Mouse (Mus musculus) midbrain, embryonic 14.5 days (tissue): ENCODE results near the gene Sqstm1. TPM values are rescaled to one million over a fixed set of nuclear protein-coding genes. Genes with fewer than 3 reads are reported as not detected.
A peak's percentile ranks its signal among the peaks of the same experiment; 100 is the strongest.

Source experiments
- ATAC-seq: fragments of 200-750 bp; cut with Nextera tagmentation; 2 replicates; pipeline ENCODE4 v1.8.0; 2017; ENCODE audit warnings: moderate number of reproducible peaks, moderate library complexity; ENCODE audit not compliant: low FRiP score, low TSS enrichment
- DNase-seq: peaks from one replicate; pipeline ENCODE4 v3.0.0-alpha.2; 2015
- H3K27ac ChIP-seq: fragments of 300-500 bp; sonication (generic); replicated peaks from 2 replicates; pipeline ENCODE4 v1.5.1; 2014; ENCODE audit warnings: mild to moderate bottlenecking, low read depth, low read length, moderate library complexity
- H3K27me3 ChIP-seq: fragments of 300-500 bp; sonication (generic); 2 replicates; pipeline ENCODE4 v1.6.1; 2014; ENCODE audit warnings: low read length, control low read depth, mixed read lengths; ENCODE audit not compliant: control insufficient read depth, insufficient read depth
- H3K36me3 ChIP-seq: fragments of 300-500 bp; sonication (generic); 2 replicates; pipeline ENCODE4 v1.6.1; 2014; ENCODE audit warnings: low read length, control low read depth; ENCODE audit not compliant: control insufficient read depth, insufficient read depth
- H3K4me1 ChIP-seq: fragments of 300-500 bp; sonication (generic); 2 replicates; pipeline ENCODE4 v1.6.1; 2014; ENCODE audit warnings: mild to moderate bottlenecking, antibody characterized with exemption, low read length, control low read depth; ENCODE audit not compliant: control insufficient read depth, insufficient read depth
- H3K4me2 ChIP-seq: fragments of 300-500 bp; sonication (generic); 2 replicates; pipeline ENCODE4 v1.6.1; 2014; ENCODE audit warnings: mild to moderate bottlenecking, low read length, moderate library complexity
- H3K4me3 ChIP-seq: fragments of 300-500 bp; sonication (generic); replicated peaks from 2 replicates; pipeline ENCODE4 v1.5.1; 2014; ENCODE audit warnings: low read depth, low read length
- H3K9ac ChIP-seq: fragments of 300-500 bp; sonication (generic); replicated peaks from 2 replicates; pipeline ENCODE4 v1.6.1; 2014; ENCODE audit warnings: mild to moderate bottlenecking, low read length, moderate library complexity
- H3K9me3 ChIP-seq: fragments of 300-500 bp; sonication (generic); 2 replicates; pipeline ENCODE4 v1.6.1; 2016; ENCODE audit warnings: low read length, control low read depth, mixed read lengths; ENCODE audit not compliant: control insufficient read depth
- WGBS: fragments of 180-500 bp; shearing (Covaris S2); extraction: QIAGEN DNeasy Blood & Tissue Kit; methylation state at CpG from one replicate; pipeline ENCODE4 v1.1.7; 2014; 5-methylcytosine and 5-hydroxymethylcytosine counted together
- polyA plus RNA-seq: library from polyadenylated mRNA; unstranded; fragments of >200 nt; fragmentation: Nextera tagmentation; extraction: Ambion mirVana; gene quantifications from 2 replicates; pipeline ENCODE4 v1.2.1, GENCODE M21; 2014

The Sqstm1 gene
- polyA plus RNA-seq, 1 experiment from 2014 or later, result 312 TPM

DNA sequence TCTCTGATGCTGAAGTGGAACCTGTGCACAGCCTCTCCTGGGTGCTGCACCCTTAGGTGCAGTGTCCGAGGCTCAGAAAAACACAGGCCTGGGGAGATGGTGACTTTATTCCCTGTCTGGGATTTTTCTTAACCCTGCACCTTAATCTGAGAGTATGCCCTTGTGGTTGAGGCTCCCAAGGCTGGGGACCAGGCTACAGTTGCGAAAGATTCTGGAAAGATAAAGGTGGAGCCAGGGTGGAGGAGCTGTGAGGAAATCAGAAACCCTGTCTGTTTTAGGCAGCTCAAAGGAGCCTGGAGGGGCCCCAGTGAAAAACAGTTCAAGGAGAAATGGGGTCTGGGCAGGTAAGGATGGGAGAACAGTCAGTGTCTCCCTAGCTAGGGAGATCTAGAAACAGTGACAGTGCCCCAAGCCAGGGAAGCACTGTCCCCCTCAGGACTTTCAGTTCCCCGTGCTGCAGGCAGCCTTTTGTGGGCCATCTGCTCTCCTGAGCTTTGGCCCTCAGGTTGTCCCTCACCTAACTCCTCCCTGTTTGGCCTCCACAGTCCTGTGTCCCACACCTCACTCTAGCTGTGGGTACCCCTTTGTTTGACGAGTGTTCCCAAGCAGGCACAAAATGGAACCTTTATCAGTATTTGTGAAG is 6.2 kb upstream of the Sqstm1 start:
- Histone ChIP-seq H3K4me1 (0 out of 2 replicates have a peak, but pooled peaks cover 6% of the 10 kb centered on the region), H3K9ac (no peak overlapping the region), H3K27me3 (no peaks in the 10 kb centered on the region), H3K36me3 (no peaks in the 10 kb centered on the region), H3K4me3 (no peak overlapping the region), H3K4me2 (no peak overlapping the region), H3K27ac (no peak overlapping the region), H3K9me3 (no peaks in the 10 kb centered on the region)
- WGBS, result 82% methylated on average over 4 of the region's 4 CpGs
- ATAC-seq (no peak), DNase-seq (no peak)

DNA sequence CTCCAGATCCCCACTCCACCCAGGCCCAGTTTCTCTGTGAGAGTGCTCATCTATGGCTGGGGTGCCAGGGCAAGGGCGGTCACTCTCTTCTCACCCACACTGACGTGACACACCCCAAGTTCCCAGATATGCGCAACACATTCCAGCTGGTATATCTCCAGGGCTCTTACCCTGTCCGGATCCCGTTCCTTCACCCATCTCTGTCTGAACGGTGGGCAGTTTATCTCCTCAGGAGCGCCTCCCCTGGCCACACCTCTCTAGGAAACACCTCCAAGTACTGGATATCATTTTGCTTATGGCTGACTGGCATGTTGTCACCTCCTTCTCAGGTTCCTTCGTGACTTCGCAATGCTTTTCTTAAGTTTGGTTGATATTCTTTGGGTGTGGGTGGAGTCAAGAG is 5.0 kb upstream of the Sqstm1 start:
- ATAC-seq (no peak), DNase-seq (no peak)
- no peaks in the 10 kb centered on the region for H3K36me3 ChIP-seq
- H3K4me2 ChIP-seq, result no peak overlapping the region
- H3K9ac ChIP-seq, result no peak overlapping the region
- H3K4me1 ChIP-seq, result peaks cover 11% of the 10 kb centered on the region; the same call in 1 of the 2 replicates
- H3K9me3 ChIP-seq, result no peaks in the 10 kb centered on the region
- H3K4me3 ChIP-seq, result no peak overlapping the region
- H3K27me3 ChIP-seq, result no peaks in the 10 kb centered on the region
- WGBS, result 26% methylated on average over 9 of the region's 9 CpGs
- H3K27ac ChIP-seq, result no peak overlapping the region

DNA sequence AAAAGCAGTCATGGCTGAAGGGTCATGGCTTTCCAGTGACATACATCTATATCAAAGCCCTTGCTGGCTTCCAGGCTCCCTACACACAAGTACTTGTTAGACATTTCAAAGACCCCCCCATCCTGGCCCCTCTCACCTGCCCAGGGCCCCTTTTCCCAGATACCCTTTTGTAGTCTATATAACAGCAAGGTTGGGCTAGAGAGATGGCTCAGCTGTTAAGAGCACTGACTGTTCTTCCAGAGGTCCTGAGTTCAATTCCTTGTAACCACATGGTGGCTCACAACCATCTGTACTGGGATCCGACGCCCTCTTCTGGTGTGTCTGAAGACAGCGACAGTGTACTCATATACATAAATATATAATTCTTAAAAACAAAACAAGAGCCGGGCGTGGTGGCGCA is 4.0 kb upstream of the Sqstm1 start:
- H3K9me3 ChIP-seq, result no peaks in the 10 kb centered on the region
- no peaks in the 10 kb centered on the region for H3K36me3 ChIP-seq
- H3K27me3 ChIP-seq, result no peaks in the 10 kb centered on the region
- ATAC-seq (no peak), DNase-seq (no peak)
- H3K4me1 ChIP-seq, result peaks cover 11% of the 10 kb centered on the region; the same call in 1 of the 2 replicates
- no peak overlapping the region for H3K4me2 ChIP-seq
- no peak overlapping the region for H3K9ac ChIP-seq
- H3K4me3 ChIP-seq, result no peak overlapping the region
- H3K27ac ChIP-seq, result no peak overlapping the region
- WGBS, result 90% methylated on average over 6 of the region's 6 CpGs

DNA sequence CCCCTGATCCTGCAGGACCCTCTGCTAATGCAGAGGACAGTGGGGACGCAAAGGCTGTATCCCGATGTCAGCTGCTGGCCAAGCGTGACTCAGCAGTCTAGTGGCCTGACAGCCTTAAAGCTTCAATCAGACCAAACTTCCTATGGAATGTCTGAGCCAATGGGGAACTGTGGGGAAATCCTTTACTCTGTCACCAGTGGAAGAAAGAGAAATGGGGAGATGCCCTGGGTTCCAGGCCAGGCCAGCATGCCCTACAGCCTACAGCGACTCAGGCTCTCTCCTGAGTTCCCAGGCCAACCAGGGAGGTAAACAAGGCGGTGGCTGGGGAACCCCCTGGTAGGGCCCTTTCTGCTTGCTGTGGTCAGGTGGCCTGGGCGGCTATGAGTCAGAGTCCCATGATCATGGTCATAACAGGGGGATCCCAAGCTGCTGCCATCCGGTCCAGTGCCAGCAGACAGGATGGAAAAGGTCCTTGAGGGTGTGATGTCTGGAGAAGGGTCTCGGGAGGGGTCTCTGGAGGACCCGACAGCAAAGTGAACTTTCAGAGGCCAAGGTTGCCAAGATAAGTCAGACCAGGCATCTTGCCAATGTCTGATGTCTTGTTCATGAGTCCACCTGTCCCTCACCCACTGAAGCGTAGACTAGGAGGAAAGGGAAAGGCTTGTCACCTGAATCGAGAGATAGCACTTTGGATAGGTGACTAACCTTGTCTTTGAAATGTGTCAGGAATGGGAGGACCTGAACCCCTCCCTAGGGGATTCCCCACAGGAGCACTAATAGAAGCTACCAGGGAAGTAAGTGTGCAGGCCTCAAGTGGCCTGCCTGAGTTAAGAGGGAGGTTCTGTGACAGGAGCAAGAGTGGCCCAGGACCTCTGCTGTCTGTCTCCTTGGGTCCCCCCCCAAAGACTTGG is 2.5 kb upstream of the Sqstm1 start:
- no peak overlapping the region for H3K27ac ChIP-seq
- 65% methylated on average over 11 of the region's 11 CpGs for WGBS
- DNase-seq, result no peak
- H3K4me3 ChIP-seq, result no peak overlapping the region
- H3K9me3 ChIP-seq, result no peaks in the 10 kb centered on the region
- no peaks in the 10 kb centered on the region for H3K36me3 ChIP-seq
- H3K4me2 ChIP-seq, result no peak overlapping the region
- no peaks in the 10 kb centered on the region for H3K27me3 ChIP-seq
- no peak overlapping the region for H3K9ac ChIP-seq
- peaks cover 22% of the 10 kb centered on the region for H3K4me1 ChIP-seq
- ATAC-seq, result no peak

DNA sequence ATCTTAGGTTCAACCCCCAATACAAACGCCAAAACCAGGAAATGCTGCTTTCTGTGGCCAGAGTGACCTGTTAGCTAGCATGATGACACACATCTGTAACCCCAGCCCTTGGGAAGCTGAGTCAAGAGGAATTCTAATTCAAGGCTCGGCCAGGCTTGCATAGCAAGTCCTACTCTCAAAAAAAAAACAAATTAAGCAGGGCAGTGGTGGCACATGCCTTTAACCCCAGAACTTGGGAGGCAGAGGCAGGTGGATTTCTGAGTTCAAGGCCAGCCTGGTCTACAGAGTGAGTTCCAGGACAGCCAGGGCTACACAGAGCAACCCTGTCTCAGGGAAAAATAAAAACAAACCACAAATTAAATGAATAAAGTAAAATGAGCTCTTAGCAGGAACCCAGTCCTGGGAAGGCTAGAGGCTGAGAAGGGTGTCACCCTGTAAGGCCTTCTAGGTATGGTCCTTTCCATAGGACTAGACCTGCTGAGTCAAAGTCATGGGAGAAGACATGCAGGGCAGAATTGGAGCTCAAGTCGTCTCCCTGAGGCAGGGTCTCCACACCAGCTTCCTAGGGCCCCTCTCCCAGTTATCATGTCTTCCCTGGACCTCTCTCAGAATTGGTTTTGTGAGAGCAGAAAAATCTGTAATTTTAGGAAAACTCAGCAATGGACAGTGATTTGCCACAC is 1.6 kb upstream of the Sqstm1 start:
- no peak for DNase-seq
- H3K4me1 ChIP-seq, result peaks cover 22% of the 10 kb centered on the region
- no peak for ATAC-seq
- no peaks in the 10 kb centered on the region for H3K27me3 ChIP-seq
- H3K9ac ChIP-seq, result no peak overlapping the region
- no peak overlapping the region for H3K4me3 ChIP-seq
- WGBS, result 80% methylated on average over 3 of the region's 3 CpGs
- H3K27ac ChIP-seq, result no peak overlapping the region
- H3K9me3 ChIP-seq, result no peaks in the 10 kb centered on the region
- peaks cover 5% of the 10 kb centered on the region for H3K36me3 ChIP-seq
- no peak overlapping the region for H3K4me2 ChIP-seq

DNA sequence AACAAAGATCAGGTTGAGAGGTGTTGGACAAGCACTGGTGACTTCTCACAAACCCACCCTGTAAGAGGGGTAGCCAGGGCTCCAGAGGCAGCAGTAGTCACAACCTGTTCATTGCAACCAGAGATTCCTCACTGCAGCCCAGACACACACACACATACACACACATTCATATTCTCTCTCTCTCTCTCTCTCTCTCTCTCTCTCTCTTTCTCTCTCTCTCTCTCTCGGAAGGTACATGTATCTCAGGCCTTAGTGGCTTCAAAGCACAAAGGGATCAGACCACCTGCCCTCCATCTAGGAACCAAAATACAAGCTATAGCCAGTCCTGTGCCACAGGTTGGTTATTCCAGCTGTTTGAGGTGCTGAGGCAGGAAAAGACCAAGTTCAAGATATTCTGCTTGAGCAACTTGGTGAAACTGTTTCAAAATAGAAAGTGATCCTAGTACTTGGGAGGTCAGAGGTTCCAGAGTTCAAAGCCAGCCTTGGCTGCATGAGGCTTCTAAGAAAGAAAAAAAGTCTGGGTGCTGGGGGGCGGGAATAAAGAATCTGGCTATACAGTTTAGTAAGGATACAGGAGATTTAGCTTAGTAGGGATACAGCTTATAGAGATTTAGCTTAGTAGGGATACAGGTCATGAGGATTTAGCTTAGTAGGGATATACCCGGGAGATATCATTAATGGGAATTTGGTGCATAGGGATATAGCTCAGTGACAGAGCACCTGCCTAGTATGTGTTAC is 864 bp upstream of the Sqstm1 start:
- Histone ChIP-seq H3K27ac (peak overlapping the region; percentile 96; the same call in 1 of the 2 replicates), H3K4me3 (peak overlapping the region; percentile 87), H3K4me1 (peaks cover 22% of the 10 kb centered on the region), H3K36me3 (peaks cover 12% of the 10 kb centered on the region), H3K27me3 (no peaks in the 10 kb centered on the region), H3K9ac (no peak overlapping the region; the same call in 1 of the 2 replicates), H3K4me2 (peak overlapping the region; percentile 72), H3K9me3 (no peaks in the 10 kb centered on the region)
- ATAC-seq (no peak), DNase-seq (no peak)
- WGBS, result 94% methylated on average over 3 of the region's 3 CpGs

DNA sequence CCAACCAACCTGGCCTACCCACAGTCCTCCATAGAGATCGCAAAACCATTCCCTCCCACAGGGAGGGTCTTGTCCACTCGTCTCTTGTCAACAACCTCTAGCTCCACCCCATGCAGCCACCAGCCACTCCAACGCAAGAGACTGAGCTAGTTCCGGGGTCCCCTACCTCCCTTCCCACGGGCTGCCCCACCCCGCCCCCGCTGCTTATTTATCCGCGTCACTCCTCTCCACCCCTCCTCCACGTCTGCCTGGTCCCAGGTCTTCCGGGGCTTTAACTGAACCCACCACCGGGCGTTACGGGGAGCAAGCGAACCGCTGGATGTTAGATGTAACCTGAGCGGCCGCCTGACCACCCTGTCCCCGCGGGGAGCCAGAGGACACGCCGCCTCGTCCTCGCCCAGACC is 524 bp downstream of the Sqstm1 start:
- ATAC-seq (peak; percentile 93), DNase-seq (peak; percentile 94)
- peak overlapping the region; percentile 96 for H3K27ac ChIP-seq
- H3K4me1 ChIP-seq, result peaks cover 16% of the 10 kb centered on the region
- 0% methylated on average over 24 of the region's 24 CpGs for WGBS
- H3K9ac ChIP-seq, result peak overlapping the region; percentile 92
- peak overlapping the region; percentile 72 for H3K4me2 ChIP-seq
- no peaks in the 10 kb centered on the region for H3K9me3 ChIP-seq
- no peaks in the 10 kb centered on the region for H3K27me3 ChIP-seq
- peak overlapping the region; percentile 87 for H3K4me3 ChIP-seq
- H3K36me3 ChIP-seq, result peaks cover 26% of the 10 kb centered on the region

DNA sequence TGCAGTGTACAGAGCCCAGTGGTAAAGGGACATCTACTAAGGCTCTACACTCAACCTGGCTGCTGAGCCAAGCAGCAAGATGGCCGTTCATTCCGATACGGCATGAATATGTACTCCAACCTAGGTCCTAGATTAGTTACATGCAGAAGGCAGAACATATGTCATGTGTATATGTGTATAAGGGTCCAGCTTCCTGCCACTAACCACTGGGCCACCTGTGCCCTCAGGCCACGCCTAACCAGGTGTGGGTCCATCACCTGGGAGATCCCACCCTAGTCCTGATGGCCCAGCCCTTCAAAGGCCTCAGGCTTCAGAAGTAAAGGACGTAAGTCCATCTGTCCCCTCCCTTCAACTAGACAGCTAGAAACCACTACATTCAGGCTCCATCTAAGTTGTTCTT is 2.6 kb downstream of the Sqstm1 start:
- H3K36me3 ChIP-seq, result peaks cover 46% of the 10 kb centered on the region
- no peak overlapping the region for H3K4me2 ChIP-seq
- H3K27me3 ChIP-seq, result no peaks in the 10 kb centered on the region
- DNase-seq, result no peak
- H3K9ac ChIP-seq, result no peak overlapping the region
- peaks cover 16% of the 10 kb centered on the region for H3K4me1 ChIP-seq
- H3K9me3 ChIP-seq, result no peaks in the 10 kb centered on the region
- H3K4me3 ChIP-seq, result no peak overlapping the region
- ATAC-seq, result no peak
- no peak overlapping the region for H3K27ac ChIP-seq
- 94% methylated on average over 5 of the region's 5 CpGs for WGBS
